Mouse (Mus musculus) lung, postnatal 10 days (tissue): ENCODE measurements at regions not wholly inside any gene's neighbourhood (a gene's known extent, or its start where the extent isn't known, plus 50 kb on each side); places are given as distances from the start of the nearest gene placed in this dataset.
A peak's percentile ranks its signal among the peaks of the same experiment; 100 is the strongest.

Source experiments
- DNase-seq: peaks from one replicate; pipeline ENCODE4 v3.0.0; 2021

- DNase-seq, result peak; percentile 9
Observed at GRCm38 (mm10) chr2:154076271-154076670, 53.9 kb upstream of the Bpifa3 start.
